Mouse (Mus musculus) heart, adult 8-10 months (tissue): ENCODE data around the gene Lrrc8a. TPM values are rescaled to one million over a fixed set of nuclear protein-coding genes. Genes with fewer than 3 reads are reported as not detected.

ENCODE experiments used
- DNase-seq: peaks from one replicate; pipeline ENCODE4 v3.0.0; 2022; ENCODE audit warnings: low spot score
- total RNA-seq, 4 experiments: library from RNA; stranded (reverse); gene quantifications; 2 replicates each; pipeline ENCODE4 v1.2.4; 2022

Gene Lrrc8a
- 10 to 100 TPM; 50.2 to 66.4 (median 61.0) TPM for total RNA-seq

GRCm38 (mm10) chr2:30237199-30237880 lies at the start of gene Lrrc8a:
TSS of gene Lrrc8a (plus strand) at chr2:30237715.
- peak; percentile 100 for DNase-seq

- no peak for DNase-seq
Observed at GRCm38 (mm10) chr2:30191790-30192580, 45.5 kb upstream of the Lrrc8a start.

- DNase-seq, result no peak
Observed at GRCm38 (mm10) chr2:30194656-30195055, 42.9 kb upstream of the Lrrc8a start.

GRCm38 (mm10) chr2:30198021-30198420 lies 39.5 kb upstream of the Lrrc8a start:
- DNase-seq, result no peak

GRCm38 (mm10) chr2:30199984-30200383 lies 37.5 kb upstream of the Lrrc8a start:
- no peak for DNase-seq

- no peak for DNase-seq
Observed at GRCm38 (mm10) chr2:30200388-30200925, 37.1 kb upstream of the Lrrc8a start.

- no peak for DNase-seq
Observed at GRCm38 (mm10) chr2:30203439-30203838, 34.1 kb upstream of the Lrrc8a start.

GRCm38 (mm10) chr2:30205255-30205628 lies 32.3 kb upstream of the Lrrc8a start:
- DNase-seq, result no peak

GRCm38 (mm10) chr2:30205629-30206357 lies 31.7 kb upstream of the Lrrc8a start, which contains the start of gene Kyat1:
TSS of gene Kyat1 (minus strand) at chr2:30205847.
- peak; percentile 96 for DNase-seq

- no peak for DNase-seq
Observed at GRCm38 (mm10) chr2:30207401-30207800, 30.1 kb upstream of the Lrrc8a start.

- DNase-seq, result no peak
Observed at GRCm38 (mm10) chr2:30207886-30208285, 29.6 kb upstream of the Lrrc8a start.

GRCm38 (mm10) chr2:30211408-30212168 lies 25.9 kb upstream of the Lrrc8a start:
- DNase-seq, result no peak

GRCm38 (mm10) chr2:30212169-30212545 lies 25.4 kb upstream of the Lrrc8a start:
- DNase-seq, result no peak

- DNase-seq, result no peak
Observed at GRCm38 (mm10) chr2:30212951-30213350, 24.6 kb upstream of the Lrrc8a start.

- DNase-seq, result no peak
Observed at GRCm38 (mm10) chr2:30214745-30215144, 22.8 kb upstream of the Lrrc8a start.

GRCm38 (mm10) chr2:30215493-30215892 lies 22.0 kb upstream of the Lrrc8a start:
- peak; percentile 55 for DNase-seq

GRCm38 (mm10) chr2:30216293-30216692 lies 21.2 kb upstream of the Lrrc8a start:
- DNase-seq, result no peak

- no peak for DNase-seq
Observed at GRCm38 (mm10) chr2:30235593-30235992, 1.9 kb upstream of the Lrrc8a start.

- DNase-seq, result no peak
Observed at GRCm38 (mm10) chr2:30236426-30237198, 903 bp upstream of the Lrrc8a start.

- DNase-seq, result no peak
Observed at GRCm38 (mm10) chr2:30237881-30238280, 366 bp downstream of the Lrrc8a start.
